In genomic region chr5:91962259-91962638, GRCm38 (mm10) we compare ENCODE assay signal across 8 mouse cellular contexts. TPM values are rescaled to one million over a fixed set of nuclear protein-coding genes. Genes with fewer than 3 reads are reported as not detected.
DNase-seq lines count a peak whose midpoint lies in the region; ATAC-seq and TF ChIP-seq lines count a peak whose summit lies in the region.

No protein-coding gene starts in this region.

- peak; percentile 84 for DNase-seq in liver, adult 2 months (ENCODE audit: extremely low read depth, low read depth, low spot score)
- no peak for DNase-seq in liver
- DNase-seq in frontal cortex, postnatal 25 days (ENCODE audit: low spot score in 2 of 2): no peak
- no peak for DNase-seq in right cerebral cortex, postnatal 14 days
- DNase-seq in right cerebral cortex, postnatal 4 days: no peak

- H3K4me1 ChIP-seq in liver, adult 2 months (ENCODE audit: control insufficient read depth, insufficient read depth, low read length): peaks cover 13% of the 10 kb centered on the region
- peaks cover 3% of the 10 kb centered on the region; the same call in 1 of the 2 replicates for H3K4me1 ChIP-seq in cortical plate, adult 2 months (ENCODE audit: control insufficient read depth, insufficient read depth, low read length)
- H3K4me1 ChIP-seq in hindbrain, embryonic 13.5 days (replicated peaks): peaks cover 24% of the 10 kb centered on the region
- H3K4me1 ChIP-seq in megakaryocyte, embryonic 14.5 days: peaks cover 46% of the 10 kb centered on the region

- no peaks in the 10 kb centered on the region for H3K9me3 ChIP-seq in hindbrain, embryonic 13.5 days
- H3K9me3 ChIP-seq in megakaryocyte, embryonic 14.5 days: no peaks in the 10 kb centered on the region

- no peak for TF ChIP-seq POLR2A in liver, adult 2 months (IDR thresholded peaks at IDR 0.05; ENCODE audit: extremely low read depth, insufficient read depth, low read length)
- TF ChIP-seq POLR2A in cortical plate, adult 2 months (IDR thresholded peaks at IDR 0.05; ENCODE audit: extremely low read depth, insufficient read depth, low read length): no peak

- H3K9ac ChIP-seq in liver, adult 2 months (ENCODE audit: low read depth, low read length): peak overlapping the region; percentile 87
- H3K9ac ChIP-seq in hindbrain, embryonic 13.5 days: peak overlapping the region; percentile 87

- under 1% methylated on average over 14 of the region's 14 CpGs for WGBS in liver, adult 2 months
- under 1% methylated on average over 14 of the region's 14 CpGs for WGBS in hindbrain, embryonic 13.5 days

- H3K79me2 ChIP-seq in liver, adult 2 months (ENCODE audit: control insufficient read depth, insufficient read depth, low read length): peaks cover 9% of the 10 kb centered on the region; the same call in 1 of the 2 replicates

- peak overlapping the region; percentile 60 for H3K4me2 ChIP-seq in hindbrain, embryonic 13.5 days

- H3K27ac ChIP-seq in liver, adult 2 months (replicated peaks; ENCODE audit: insufficient read depth, low read depth, low read length): peak overlapping the region; percentile 93
- H3K27ac ChIP-seq in cortical plate, adult 2 months (ENCODE audit: insufficient read depth, low read length): peak overlapping the region; percentile 85
- H3K27ac ChIP-seq in hindbrain, embryonic 13.5 days: peak overlapping the region; percentile 99

- H3K36me3 ChIP-seq in liver, adult 2 months (ENCODE audit: control insufficient read depth, insufficient read depth, low read length): peaks cover 10% of the 10 kb centered on the region
- peaks cover 5% of the 10 kb centered on the region for H3K36me3 ChIP-seq in hindbrain, embryonic 13.5 days
- H3K36me3 ChIP-seq in megakaryocyte, embryonic 14.5 days (replicated peaks; ENCODE audit: low read length): peaks cover 38% of the 10 kb centered on the region

- H3K27me3 ChIP-seq in liver, adult 2 months (ENCODE audit: control insufficient read depth, insufficient read depth, low read length): no peaks in the 10 kb centered on the region
- H3K27me3 ChIP-seq in hindbrain, embryonic 13.5 days: no peaks in the 10 kb centered on the region
- no peaks in the 10 kb centered on the region for H3K27me3 ChIP-seq in megakaryocyte, embryonic 14.5 days (replicated peaks)

- H3K4me3 ChIP-seq in liver, adult 2 months (ENCODE audit: insufficient read depth, low read depth, low read length): peak overlapping the region; percentile 87
- peak overlapping the region; percentile 99 for H3K4me3 ChIP-seq in cortical plate, adult 2 months (ENCODE audit: insufficient read depth, low read length)
- H3K4me3 ChIP-seq in hindbrain, embryonic 13.5 days: peak overlapping the region; percentile 80
- H3K4me3 ChIP-seq in megakaryocyte, embryonic 14.5 days (replicated peaks): peak overlapping the region; percentile 99

- ATAC-seq in hindbrain, embryonic 13.5 days (ENCODE audit: low FRiP score): 0 out of 2 replicates have a peak, but pooled peaks have one; percentile 1

- no peak for TF ChIP-seq CTCF in liver, adult 2 months (IDR thresholded peaks at IDR 0.05; ENCODE audit: low read depth, low read length)
- no peak for TF ChIP-seq CTCF in cortical plate, adult 2 months (IDR thresholded peaks at IDR 0.05; ENCODE audit: extremely low read depth, insufficient read depth, low read length)

RNA-seq across cellular contexts. Expression of gene Rchy1, which starts 0.6 kb away (rescaled TPM):
- total RNA-seq in liver, adult 2 months (2014; rRNA removed): 22.9 and 25.6 TPM in 2 replicates
- polyA plus RNA-seq in liver, adult 2 months (2012; rRNA removed): 14.6 and 14.8 TPM in 2 replicates
- polyA plus RNA-seq in cortical plate, adult 2 months (2012; rRNA removed): 43.8 and 45.5 TPM in 2 replicates
- polyA plus RNA-seq in hindbrain, embryonic 13.5 days (2015; fragmentation: Nextera tagmentation; extraction: Ambion mirVana): 81.6 and 84.4 TPM in 2 replicates
- 7.7 TPM in 1 of 2 replicates, not detected in the other for polyA plus RNA-seq in megakaryocyte, embryonic 14.5 days (2012; ENCODE audit: insufficient read depth, low replicate concordance)

RNA-seq across cellular contexts. Expression of gene Odaph, which starts 25.0 kb away (rescaled TPM):
- total RNA-seq in liver, adult 2 months (2014; rRNA removed): not detected in 2 replicates
- not detected in 2 replicates for polyA plus RNA-seq in liver, adult 2 months (2012; rRNA removed)
- not detected in 2 replicates for polyA plus RNA-seq in cortical plate, adult 2 months (2012; rRNA removed)
- 0.36 TPM in 1 of 2 replicates, not detected in the other for polyA plus RNA-seq in hindbrain, embryonic 13.5 days (2015; fragmentation: Nextera tagmentation; extraction: Ambion mirVana)
- 0.12 TPM in 1 of 2 replicates, not detected in the other for polyA plus RNA-seq in megakaryocyte, embryonic 14.5 days (2012; ENCODE audit: insufficient read depth, low replicate concordance)
